ENCODE assay signal across 18 mouse cellular contexts in the genomic region with DNA sequence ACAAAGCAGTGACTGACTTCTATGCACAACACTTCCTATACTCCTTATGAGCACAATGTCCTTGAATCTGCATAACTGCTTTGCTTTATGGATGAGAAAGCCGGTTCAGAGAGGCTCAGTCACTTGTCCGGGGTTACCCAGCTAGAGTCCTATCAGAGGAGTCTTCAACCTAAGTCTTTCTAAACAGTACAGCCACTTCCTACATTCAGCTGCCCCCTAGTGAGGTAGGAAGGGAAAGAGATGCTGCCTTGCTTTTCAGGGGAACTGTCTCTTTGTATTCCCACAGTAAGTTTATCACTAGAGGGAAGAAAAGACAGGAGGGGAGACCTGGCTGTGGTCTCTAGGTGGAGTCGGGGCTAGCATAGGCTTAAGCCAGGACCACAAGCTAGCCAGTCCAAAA.
DNase-seq lines count a peak whose midpoint lies in the region; ATAC-seq and TF ChIP-seq lines count a peak whose summit lies in the region.
"Had no signal": no experiment of that assay in that cellular context is flagged by ENCODE, and none has a peak within 500 bp of the region (broad histone marks: within the 10 kb centered on the region; RNA-seq: fewer than 3 reads in every experiment).

No protein-coding gene starts in this region.

- TF ChIP-seq CTCF in lung, postnatal 0 days (IDR thresholded peaks at IDR 0.05): peak; percentile 9; the same call in 1 of the 2 replicates
- TF ChIP-seq CTCF in stomach, postnatal 0 days (IDR thresholded peaks at IDR 0.05; ENCODE audit: low read depth): peak; percentile 39

- no peak overlapping the region for H3K27ac ChIP-seq in lung, postnatal 0 days (ENCODE audit: low read length)
- no peak overlapping the region for H3K27ac ChIP-seq in stomach, postnatal 0 days (replicated peaks)
- H3K27ac ChIP-seq: embryonic facial prominence, embryonic 13.5 days; gastrocnemius, adult 2 months; limb, embryonic 10.5 days; liver, embryonic 12.5 days; lung, embryonic 15.5 days; neural tube, embryonic 13.5 days had no signal

- peak; percentile 48; the same call in 1 of the 2 replicates for ATAC-seq in cerebellum, adult (ENCODE audit: insufficient number of reproducible peaks, low FRiP score, low TSS enrichment)
- ATAC-seq in frontal cortex, adult (ENCODE audit: low TSS enrichment): peak; percentile 72
- ATAC-seq in lung, postnatal 0 days: no peak
- no peak for ATAC-seq in stomach, postnatal 0 days (ENCODE audit: low FRiP score, low TSS enrichment)
- ATAC-seq: CD4-positive, CD25-positive, alpha-beta regulatory T cell, adult 4 months; liver, embryonic 12.5 days had no signal

- no peaks in the 10 kb centered on the region for H3K9me3 ChIP-seq in lung, postnatal 0 days (ENCODE audit: low read length)
- H3K9me3 ChIP-seq in stomach, postnatal 0 days (ENCODE audit: control insufficient read depth, low read length): no peaks in the 10 kb centered on the region
- H3K9me3 ChIP-seq: embryonic facial prominence, embryonic 13.5 days; limb, embryonic 10.5 days; liver, embryonic 12.5 days; lung, embryonic 15.5 days; neural tube, embryonic 13.5 days had no signal

- no peaks in the 10 kb centered on the region for H3K27me3 ChIP-seq in lung, postnatal 0 days (replicated peaks; ENCODE audit: insufficient read depth, low read length)
- no peaks in the 10 kb centered on the region for H3K27me3 ChIP-seq in stomach, postnatal 0 days (ENCODE audit: control insufficient read depth, insufficient read depth, low read length)

- H3K4me2 ChIP-seq in lung, postnatal 0 days (replicated peaks; ENCODE audit: low read depth, low read length): no peak overlapping the region
- H3K4me2 ChIP-seq in stomach, postnatal 0 days (replicated peaks; ENCODE audit: low read depth): no peak overlapping the region
- H3K4me2 ChIP-seq: embryonic facial prominence, embryonic 13.5 days; liver, embryonic 12.5 days; lung, embryonic 15.5 days; neural tube, embryonic 13.5 days had no signal

- TF ChIP-seq EP300 in lung, postnatal 0 days (IDR thresholded peaks at IDR 0.05): no peak
- no peak for TF ChIP-seq EP300 in stomach, postnatal 0 days (optimal IDR thresholded peaks at IDR 0.05)

- no peaks in the 10 kb centered on the region for H3K4me1 ChIP-seq in lung, postnatal 0 days (ENCODE audit: insufficient read depth, low read depth, low read length)
- H3K4me1 ChIP-seq in stomach, postnatal 0 days (replicated peaks; ENCODE audit: control insufficient read depth, insufficient read depth): no peaks in the 10 kb centered on the region
- H3K4me1 ChIP-seq: embryonic facial prominence, embryonic 13.5 days; limb, embryonic 10.5 days; liver, embryonic 12.5 days; lung, embryonic 15.5 days had no signal

- no peak overlapping the region for H3K9ac ChIP-seq in lung, postnatal 0 days (replicated peaks; ENCODE audit: low read depth)
- no peak overlapping the region for H3K9ac ChIP-seq in stomach, postnatal 0 days (ENCODE audit: low read length)
- H3K9ac ChIP-seq: embryonic facial prominence, embryonic 13.5 days; liver, embryonic 12.5 days; lung, embryonic 15.5 days; neural tube, embryonic 13.5 days had no signal

- no peaks in the 10 kb centered on the region for H3K36me3 ChIP-seq in lung, postnatal 0 days (ENCODE audit: insufficient read depth, low read length)
- no peaks in the 10 kb centered on the region for H3K36me3 ChIP-seq in stomach, postnatal 0 days (ENCODE audit: control insufficient read depth, insufficient read depth, low read length)
- H3K36me3 ChIP-seq: embryonic facial prominence, embryonic 13.5 days; limb, embryonic 10.5 days; liver, embryonic 12.5 days; lung, embryonic 15.5 days; neural tube, embryonic 13.5 days had no signal

- WGBS in lung, postnatal 0 days: 18% methylated on average over 3 of the region's 3 CpGs
- 30% methylated on average over 3 of the region's 3 CpGs for WGBS in stomach, postnatal 0 days

- H3K4me3 ChIP-seq in lung, postnatal 0 days (ENCODE audit: low read depth, low read length): no peak overlapping the region
- no peak overlapping the region for H3K4me3 ChIP-seq in stomach, postnatal 0 days (ENCODE audit: low read depth, low read length)
- H3K4me3 ChIP-seq: embryonic facial prominence, embryonic 13.5 days; gastrocnemius, adult 2 months; limb, embryonic 10.5 days; liver, embryonic 12.5 days; lung, embryonic 15.5 days; neural tube, embryonic 13.5 days had no signal

- DNase-seq in cerebellum, adult 11-12 months: no peak
- DNase-seq in frontal cortex, postnatal 25 days (ENCODE audit: low spot score in 2 of 2): no peak
- no peak for DNase-seq in lung, postnatal 0 days (ENCODE audit: low spot score)
- no peak for DNase-seq in lung, postnatal 14 days
- DNase-seq in stomach, postnatal 0 days (ENCODE audit: low spot score): no peak
- DNase-seq in gastrocnemius, postnatal 14 days: no peak
- DNase-seq: adrenal gland, postnatal 10 days; gastrocnemius, adult 2 months; kidney, adult 9 months; right cerebral cortex, postnatal 14 days had no signal

- intact Hi-C loops in gastrocnemius, postnatal 14 days (cut with DNase I; ENCODE audit: low total_unique reads): no loop called here

Comparison
In these comparisons a context has a peak if more than half of its experiments do, and no peak if none do; other contexts are left out.
1. ATAC-seq: peak in cerebellum, adult (single experiment) and frontal cortex, adult (single experiment); none in lung, postnatal 0 days (single experiment) and stomach, postnatal 0 days (single experiment).